Mouse (Mus musculus) cortical plate, adult 2 months (tissue): ENCODE measurements around the gene 1700029F12Rik.

Experiments
- CTCF ChIP-seq: fragments of 200-500 bp; IDR thresholded peaks from 2 replicates; pipeline ENCODE4 v1.5.1; 2011; ENCODE audit warnings: mild to moderate bottlenecking, control low read depth, low read length; ENCODE audit not compliant: insufficient read depth; ENCODE audit errors: extremely low read depth
- POLR2A ChIP-seq: fragments of 200-500 bp; IDR thresholded peaks from 2 replicates; pipeline ENCODE4 v1.6.1; 2011; ENCODE audit warnings: mild to moderate bottlenecking, low read length, control low read depth; ENCODE audit not compliant: insufficient read depth; ENCODE audit errors: extremely low read depth

GRCm38 (mm10) chr13:97064413-97064812, 30.3 kb upstream of the 1700029F12Rik start:
- no peak for TF ChIP-seq CTCF
- TF ChIP-seq POLR2A, result no peak
